Mouse (Mus musculus): Measurements from ENCODE around the gene Casr. TPM values are rescaled to one million over a fixed set of nuclear protein-coding genes. Genes with fewer than 3 reads are reported as not detected.

Casr gene
- polyA plus RNA-seq, 1 experiment from 2014 or later: 0.09 TPM

GRCm38 (mm10) chr16:36555672-36556165, 6.2 kb downstream of the Casr start:
- no peak for ATAC-seq
- no peak overlapping the region for H3K27ac ChIP-seq (ENCODE audit: low read depth, low read length)
- no peaks in the 10 kb centered on the region for H3K36me3 ChIP-seq (ENCODE audit: control insufficient read depth, insufficient read depth, low read length)
- 0 out of 2 replicates have a peak, but pooled peaks cover 2% of the 10 kb centered on the region for H3K27me3 ChIP-seq (replicated peaks; ENCODE audit: control insufficient read depth, insufficient read depth, low read length)
- H3K9me3 ChIP-seq (ENCODE audit: control insufficient read depth, low read length): no peaks in the 10 kb centered on the region; the same call in 1 of the 2 replicates
- WGBS: 86% methylated on average over 10 of the region's 10 CpGs
- no peaks in the 10 kb centered on the region for H3K4me1 ChIP-seq (ENCODE audit: control insufficient read depth, insufficient read depth, low read depth, low read length)
- no peak overlapping the region for H3K4me3 ChIP-seq (ENCODE audit: low read length)
- H3K9ac ChIP-seq (ENCODE audit: low read depth, low read length): no peak overlapping the region
- H3K4me2 ChIP-seq (ENCODE audit: low read length): no peak overlapping the region

GRCm38 (mm10) chr16:36553624-36554023, 8.3 kb downstream of the Casr start:
- WGBS: 94% methylated on average over 3 of the region's 3 CpGs
- H3K4me3 ChIP-seq (ENCODE audit: low read length): no peak overlapping the region
- no peaks in the 10 kb centered on the region for H3K27me3 ChIP-seq (replicated peaks; ENCODE audit: control insufficient read depth, insufficient read depth, low read length)
- H3K27ac ChIP-seq (ENCODE audit: low read depth, low read length): no peak overlapping the region
- H3K36me3 ChIP-seq (ENCODE audit: control insufficient read depth, insufficient read depth, low read length): no peaks in the 10 kb centered on the region
- H3K4me1 ChIP-seq (ENCODE audit: control insufficient read depth, insufficient read depth, low read depth, low read length): no peaks in the 10 kb centered on the region
- ATAC-seq: no peak
- no peak overlapping the region for H3K9ac ChIP-seq (ENCODE audit: low read depth, low read length)
- no peak overlapping the region for H3K4me2 ChIP-seq (ENCODE audit: low read length)
- no peaks in the 10 kb centered on the region; the same call in 1 of the 2 replicates for H3K9me3 ChIP-seq (ENCODE audit: control insufficient read depth, low read length)

- Histone ChIP-seq H3K27ac (ENCODE audit: low read depth, low read length) (no peak overlapping the region), H3K4me1 (ENCODE audit: control insufficient read depth, insufficient read depth, low read depth, low read length) (no peaks in the 10 kb centered on the region), H3K9ac (ENCODE audit: low read depth, low read length) (no peak overlapping the region), H3K4me2 (ENCODE audit: low read length) (no peak overlapping the region), H3K9me3 (ENCODE audit: control insufficient read depth, low read length) (no peaks in the 10 kb centered on the region), H3K27me3 (replicated peaks; ENCODE audit: control insufficient read depth, insufficient read depth, low read length) (no peaks in the 10 kb centered on the region), H3K4me3 (ENCODE audit: low read length) (no peak overlapping the region), H3K36me3 (ENCODE audit: control insufficient read depth, insufficient read depth, low read length) (no peaks in the 10 kb centered on the region)
- WGBS: 37% methylated on average over 4 of the region's 4 CpGs
- ATAC-seq: no peak
Measured at GRCm38 (mm10) chr16:36545333-36545732, 16.6 kb downstream of the Casr start.

GRCm38 (mm10) chr16:36543091-36543490, 18.9 kb downstream of the Casr start:
- Histone ChIP-seq H3K4me2 (ENCODE audit: low read length) (no peak overlapping the region), H3K27me3 (replicated peaks; ENCODE audit: control insufficient read depth, insufficient read depth, low read length) (no peaks in the 10 kb centered on the region), H3K9me3 (ENCODE audit: control insufficient read depth, low read length) (no peaks in the 10 kb centered on the region), H3K27ac (ENCODE audit: low read depth, low read length) (no peak overlapping the region), H3K36me3 (ENCODE audit: control insufficient read depth, insufficient read depth, low read length) (no peaks in the 10 kb centered on the region), H3K4me3 (ENCODE audit: low read length) (no peak overlapping the region), H3K9ac (ENCODE audit: low read depth, low read length) (no peak overlapping the region), H3K4me1 (ENCODE audit: control insufficient read depth, insufficient read depth, low read depth, low read length) (no peaks in the 10 kb centered on the region)
- ATAC-seq: no peak
- 89% methylated on average over 3 of the region's 3 CpGs for WGBS

GRCm38 (mm10) chr16:36540834-36541233, 21.1 kb downstream of the Casr start:
- H3K4me3 ChIP-seq (ENCODE audit: low read length): no peak overlapping the region
- H3K9ac ChIP-seq (ENCODE audit: low read depth, low read length): no peak overlapping the region
- H3K27ac ChIP-seq (ENCODE audit: low read depth, low read length): no peak overlapping the region
- 58% methylated on average over 6 of the region's 6 CpGs for WGBS
- H3K4me1 ChIP-seq (ENCODE audit: control insufficient read depth, insufficient read depth, low read depth, low read length): no peaks in the 10 kb centered on the region
- H3K9me3 ChIP-seq (ENCODE audit: control insufficient read depth, low read length): no peaks in the 10 kb centered on the region
- no peaks in the 10 kb centered on the region for H3K36me3 ChIP-seq (ENCODE audit: control insufficient read depth, insufficient read depth, low read length)
- no peak for ATAC-seq
- no peaks in the 10 kb centered on the region for H3K27me3 ChIP-seq (replicated peaks; ENCODE audit: control insufficient read depth, insufficient read depth, low read length)
- no peak overlapping the region for H3K4me2 ChIP-seq (ENCODE audit: low read length)

- H3K9ac ChIP-seq (ENCODE audit: low read depth, low read length): no peak overlapping the region
- H3K4me1 ChIP-seq (ENCODE audit: control insufficient read depth, insufficient read depth, low read depth, low read length): no peaks in the 10 kb centered on the region
- WGBS: 77% methylated on average over 11 of the region's 11 CpGs
- no peak overlapping the region for H3K4me3 ChIP-seq (ENCODE audit: low read length)
- ATAC-seq: no peak
- H3K9me3 ChIP-seq (ENCODE audit: control insufficient read depth, low read length): no peaks in the 10 kb centered on the region
- H3K27ac ChIP-seq (ENCODE audit: low read depth, low read length): no peak overlapping the region
- no peak overlapping the region for H3K4me2 ChIP-seq (ENCODE audit: low read length)
- no peaks in the 10 kb centered on the region for H3K36me3 ChIP-seq (ENCODE audit: control insufficient read depth, insufficient read depth, low read length)
- H3K27me3 ChIP-seq (replicated peaks; ENCODE audit: control insufficient read depth, insufficient read depth, low read length): no peaks in the 10 kb centered on the region
Measured at GRCm38 (mm10) chr16:36532981-36533687, 28.8 kb downstream of the Casr start.

- Histone ChIP-seq H3K4me1 (ENCODE audit: control insufficient read depth, insufficient read depth, low read depth, low read length) (no peaks in the 10 kb centered on the region), H3K27ac (ENCODE audit: low read depth, low read length) (no peak overlapping the region), H3K4me2 (ENCODE audit: low read length) (no peak overlapping the region), H3K4me3 (ENCODE audit: low read length) (no peak overlapping the region), H3K27me3 (replicated peaks; ENCODE audit: control insufficient read depth, insufficient read depth, low read length) (no peaks in the 10 kb centered on the region), H3K9me3 (ENCODE audit: control insufficient read depth, low read length) (no peaks in the 10 kb centered on the region), H3K9ac (ENCODE audit: low read depth, low read length) (no peak overlapping the region), H3K36me3 (ENCODE audit: control insufficient read depth, insufficient read depth, low read length) (no peaks in the 10 kb centered on the region)
- ATAC-seq: no peak
- WGBS: 79% methylated on average over 4 of the region's 4 CpGs
Measured at GRCm38 (mm10) chr16:36532046-36532445, 29.9 kb downstream of the Casr start.

- no peak for ATAC-seq
- WGBS: 84% methylated on average over 5 of the region's 5 CpGs
- H3K4me2 ChIP-seq (ENCODE audit: low read length): no peak overlapping the region
Measured at GRCm38 (mm10) chr16:36531630-36532029, 30.3 kb downstream of the Casr start.

GRCm38 (mm10) chr16:36530566-36531552, 31.1 kb downstream of the Casr start:
- no peaks in the 10 kb centered on the region for H3K9me3 ChIP-seq (ENCODE audit: control insufficient read depth, low read length)
- no peaks in the 10 kb centered on the region for H3K4me1 ChIP-seq (ENCODE audit: control insufficient read depth, insufficient read depth, low read depth, low read length)
- no peak overlapping the region for H3K4me2 ChIP-seq (ENCODE audit: low read length)
- 83% methylated on average over 15 of the region's 15 CpGs for WGBS
- H3K27ac ChIP-seq (ENCODE audit: low read depth, low read length): no peak overlapping the region
- no peaks in the 10 kb centered on the region for H3K27me3 ChIP-seq (replicated peaks; ENCODE audit: control insufficient read depth, insufficient read depth, low read length)
- ATAC-seq: no peak
- no peaks in the 10 kb centered on the region for H3K36me3 ChIP-seq (ENCODE audit: control insufficient read depth, insufficient read depth, low read length)
- no peak overlapping the region for H3K9ac ChIP-seq (ENCODE audit: low read depth, low read length)
- H3K4me3 ChIP-seq (ENCODE audit: low read length): no peak overlapping the region

More at GRCm38 (mm10) chr16:36531630-36532029, 30.3 kb downstream of the Casr start:
- Histone ChIP-seq H3K27me3 (replicated peaks; ENCODE audit: control insufficient read depth, insufficient read depth, low read length) (no peaks in the 10 kb centered on the region), H3K9ac (ENCODE audit: low read depth, low read length) (no peak overlapping the region), H3K9me3 (ENCODE audit: control insufficient read depth, low read length) (no peaks in the 10 kb centered on the region), H3K27ac (ENCODE audit: low read depth, low read length) (no peak overlapping the region), H3K4me1 (ENCODE audit: control insufficient read depth, insufficient read depth, low read depth, low read length) (no peaks in the 10 kb centered on the region), H3K4me3 (ENCODE audit: low read length) (no peak overlapping the region), H3K36me3 (ENCODE audit: control insufficient read depth, insufficient read depth, low read length) (no peaks in the 10 kb centered on the region)

Measured in hindbrain, embryonic 16.5 days (tissue).